Mouse (Mus musculus) adrenal gland, postnatal 36 days (tissue): ENCODE data around the gene Ddah2. TPM values are rescaled to one million over a fixed set of nuclear protein-coding genes. Genes with fewer than 3 reads are reported as not detected.

Source experiments
- DNase-seq, 2 experiments: peaks; one replicate each; pipeline ENCODE4 v3.0.0; 2021; ENCODE audit warnings: mixed read lengths in 1 of 2
- total RNA-seq, 2 experiments: library from RNA; stranded (reverse); gene quantifications; 2 replicates each; pipeline ENCODE4 v1.2.3; 2021

Gene Ddah2
- total RNA-seq, 2 experiments from 2014 or later, result 16.1 to 18.2 TPM

DNA sequence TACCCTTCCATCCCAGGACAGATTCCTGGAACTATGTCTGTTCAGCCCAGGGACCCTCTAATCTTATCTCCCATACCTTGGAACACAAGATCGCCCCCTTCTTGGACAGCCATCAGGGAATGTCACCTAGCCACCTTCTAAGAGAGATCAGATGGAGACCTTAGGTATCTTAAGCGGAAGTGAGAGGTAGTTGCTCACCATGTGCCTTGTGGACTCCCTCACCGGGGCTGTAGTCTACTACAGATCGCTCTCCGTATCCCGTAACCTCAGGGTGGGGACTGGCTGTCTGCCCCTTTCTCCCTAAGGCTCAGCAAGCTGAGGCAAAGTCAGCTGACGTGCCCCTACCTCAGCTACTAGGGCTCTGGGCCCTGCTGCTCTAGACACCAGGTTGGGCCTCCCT lies 45.2 kb downstream of the Ddah2 start:
- DNase-seq, result no peak

DNA sequence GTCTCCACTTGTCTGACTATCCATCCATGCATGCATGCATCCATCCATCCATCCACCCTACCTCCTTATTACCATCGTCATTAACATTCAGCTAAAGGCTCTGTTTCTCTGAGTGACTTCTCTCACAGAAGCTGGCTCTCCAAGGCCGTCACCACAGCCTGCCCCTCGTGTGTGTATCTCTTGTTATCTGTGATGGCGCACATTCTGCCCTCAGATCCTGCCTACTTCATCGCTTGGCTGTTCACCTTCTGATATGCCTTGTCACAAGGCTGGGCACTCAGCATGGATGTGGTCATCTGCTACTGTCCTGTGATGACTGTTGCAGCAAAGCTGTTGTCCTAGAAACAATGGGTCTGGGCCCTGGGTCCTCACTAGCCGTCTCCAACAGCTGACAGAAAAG lies 45.9 kb downstream of the Ddah2 start:
- DNase-seq, result no peak

DNA sequence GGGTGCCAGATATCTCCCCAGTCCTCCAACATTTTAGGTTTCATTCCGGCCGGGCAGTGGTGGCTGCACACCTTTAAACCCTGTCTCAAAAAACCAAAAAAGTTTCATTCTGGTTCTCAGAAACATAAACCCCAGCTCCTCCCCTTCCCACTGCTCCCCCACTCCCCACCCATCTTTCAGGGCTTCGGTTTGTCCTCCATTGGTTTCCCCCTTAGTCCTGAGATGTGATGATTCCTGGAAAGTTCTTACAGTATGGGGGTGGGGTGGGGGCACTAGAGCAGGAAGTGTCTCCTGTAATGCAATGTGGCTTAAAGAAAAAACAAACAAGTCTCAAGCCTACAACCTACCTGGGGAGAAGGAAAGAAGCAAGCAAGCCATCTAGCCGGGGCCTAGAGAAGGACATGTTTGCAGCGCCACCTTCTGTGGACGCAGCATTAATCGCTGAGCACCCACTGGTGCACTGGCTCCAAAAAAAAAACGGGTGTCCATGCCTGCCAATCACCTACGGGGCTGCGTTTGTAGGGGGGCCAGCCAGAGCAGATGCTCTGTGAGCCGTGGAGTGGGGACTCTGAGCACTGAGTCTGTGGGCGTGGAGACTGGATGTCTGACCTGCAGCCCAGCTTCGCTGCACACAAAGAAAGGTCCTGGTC lies 47.0 kb downstream of the Ddah2 start:
- DNase-seq, result peak; percentile 27 to 48

DNA sequence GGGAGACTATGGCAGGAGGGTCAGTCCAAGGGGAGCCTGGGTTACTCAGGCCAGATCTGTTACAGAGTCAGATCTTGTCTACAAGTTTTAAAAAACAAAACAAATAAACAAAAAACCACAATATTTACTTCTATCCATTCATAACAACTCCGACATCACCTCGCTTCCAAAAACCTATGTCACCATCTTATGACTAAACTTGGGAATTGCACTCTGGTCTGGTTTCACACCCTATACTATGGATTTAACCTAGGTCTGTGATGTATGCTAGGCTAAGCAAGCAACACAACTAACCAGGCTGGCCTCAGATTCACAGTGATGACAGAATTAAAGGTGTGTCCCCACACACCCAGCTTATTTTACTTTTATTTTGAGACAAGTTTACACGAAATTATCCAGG lies 47.7 kb downstream of the Ddah2 start:
- no peak for DNase-seq

DNA sequence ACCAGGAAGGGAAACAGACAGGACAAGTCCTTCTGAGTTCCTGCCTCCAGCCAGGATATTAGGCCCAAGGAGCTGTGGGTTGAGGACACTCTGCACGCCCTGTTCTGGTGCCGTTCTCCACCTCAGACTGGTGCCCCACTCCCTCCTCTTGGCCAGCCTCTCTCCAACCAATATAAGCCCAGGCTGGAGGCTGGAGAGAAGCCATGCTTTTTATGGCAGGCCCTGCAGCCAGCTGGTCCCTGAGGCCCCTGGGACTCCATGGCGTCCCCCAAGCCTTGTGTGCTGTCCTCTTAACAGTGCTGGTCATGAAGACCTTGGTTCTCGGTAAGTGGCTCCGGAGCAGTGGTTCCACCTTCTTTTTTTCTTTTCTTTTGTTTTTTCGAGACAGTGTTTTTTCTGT lies 49.3 kb downstream of the Ddah2 start, which contains the start of gene Ly6g5c:
Ly6g5c (plus strand) TSS at position 183 of the 400 bp plus-strand sequence.
- DNase-seq, result no peak

Other genes with a start within 250 kb of the Ddah2 start
- gene Stk19, start 222.1 kb upstream of the Ddah2 start, total RNA-seq, result 10 to 100 TPM; 35.8 to 57.5 TPM
- 10 to 100 TPM; 66.9 to 67.3 TPM for gene Dxo, start 222.0 kb upstream of the Ddah2 start, total RNA-seq
- 10 to 100 TPM; 59.5 to 59.9 TPM for gene Skiv2l, start 208.8 kb upstream of the Ddah2 start, total RNA-seq
- 10 to 100 TPM; 52.6 to 53.4 TPM for gene Nelfe, start 208.6 kb upstream of the Ddah2 start, total RNA-seq
- gene Cfb, start 196.5 kb upstream of the Ddah2 start, total RNA-seq, result 10 to 100 TPM; 11.4 to 20.9 TPM
- 10 to 100 TPM; 10.4 to 17.4 TPM for gene Zbtb12, start 179.6 kb upstream of the Ddah2 start, total RNA-seq
- not detected for gene Gm20547, start 177.0 kb upstream of the Ddah2 start, total RNA-seq
- gene C2, start 160.8 kb upstream of the Ddah2 start, total RNA-seq, result 100 to 1,000 TPM in 1 of 2 experiments, 10 to 100 TPM in 1; 85.2 to 119 TPM
- 100 to 1,000 TPM; 124 to 143 TPM for gene Ehmt2, start 160.6 kb upstream of the Ddah2 start, total RNA-seq
- gene Slc44a4, start 144.6 kb upstream of the Ddah2 start, total RNA-seq, result 1 to 10 TPM in 1 of 2 experiments, under 1 TPM in 1; 0.83 to 1.7 TPM
- 10 to 100 TPM; 25.4 to 27.4 TPM for gene Neu1, start 127.8 kb upstream of the Ddah2 start, total RNA-seq
- 100 to 1,000 TPM in 1 of 2 experiments, 10 to 100 TPM in 1; 80.1 to 206 TPM for gene Hspa1b, start 99.8 kb upstream of the Ddah2 start, total RNA-seq
- gene Gm20481, start 89.1 kb upstream of the Ddah2 start, total RNA-seq, result not detected
- 10 to 100 TPM; 36.0 to 86.1 TPM for gene Hspa1a, start 86.9 kb upstream of the Ddah2 start, total RNA-seq
- gene Hspa1l, start 86.3 kb upstream of the Ddah2 start, total RNA-seq, result under 1 TPM; 0.20 to 0.36 TPM
- gene Lsm2, start 77.2 kb upstream of the Ddah2 start, total RNA-seq, result 10 to 100 TPM; 35.2 to 35.5 TPM
- 10 to 100 TPM; 61.5 to 62.9 TPM for gene Vars, start 58.0 kb upstream of the Ddah2 start, total RNA-seq
- gene Vwa7, start 42.5 kb upstream of the Ddah2 start, total RNA-seq, result under 1 TPM; 0.53 to 0.59 TPM
- 1 to 10 TPM in 1 of 2 experiments, under 1 TPM in 1; 0.82 to 1.3 TPM for gene Sapcd1, start 31.0 kb upstream of the Ddah2 start, total RNA-seq
- 1 to 10 TPM in 1 of 2 experiments, under 1 TPM in 1; 0.95 to 1.6 TPM for gene Msh5, start 12.3 kb upstream of the Ddah2 start, total RNA-seq
- 100 to 1,000 TPM in 1 of 2 experiments, 10 to 100 TPM in 1; 83.6 to 109 TPM for gene Clic1, start 9.1 kb upstream of the Ddah2 start, total RNA-seq
- gene Ly6g6c, start 6.4 kb downstream of the Ddah2 start, total RNA-seq, result under 1 TPM in 1 of 2 experiments, not detected in 1; 0.56 TPM
- not detected for gene Mpig6b, start 7.1 kb downstream of the Ddah2 start, total RNA-seq
- gene Ly6g6e, start 17.9 kb downstream of the Ddah2 start, total RNA-seq, result under 1 TPM in 1 of 2 experiments, not detected in 1; 0.50 TPM
- gene Ly6g6d, start 19.0 kb downstream of the Ddah2 start, total RNA-seq, result under 1 TPM in 1 of 2 experiments, not detected in 1; 0.43 TPM
- not detected for gene Ly6g6f, start 26.6 kb downstream of the Ddah2 start, total RNA-seq
- gene Abhd16a, start 30.2 kb downstream of the Ddah2 start, total RNA-seq, result 10 to 100 TPM; 73.9 to 89.4 TPM
- not detected for gene Ly6g5c, start 49.2 kb downstream of the Ddah2 start, total RNA-seq
- gene Ly6g5b, start 56.4 kb downstream of the Ddah2 start, total RNA-seq, result under 1 TPM; 0.26 to 0.43 TPM
- gene Gpank1, start 62.4 kb downstream of the Ddah2 start, total RNA-seq, result 10 to 100 TPM; 11.1 to 12.1 TPM
- gene Csnk2b, start 63.0 kb downstream of the Ddah2 start, total RNA-seq, result 100 to 1,000 TPM; 207 to 209 TPM
- gene D17H6S53E, start 67.3 kb downstream of the Ddah2 start, total RNA-seq, result 10 to 100 TPM; 25.0 to 29.5 TPM
- not detected for gene Apom, start 73.0 kb downstream of the Ddah2 start, total RNA-seq
- gene Bag6, start 76.1 kb downstream of the Ddah2 start, total RNA-seq, result 100 to 1,000 TPM; 372 to 389 TPM
- gene Prrc2a, start 105.9 kb downstream of the Ddah2 start, total RNA-seq, result 100 to 1,000 TPM; 212 to 261 TPM
- gene Aif1, start 117.0 kb downstream of the Ddah2 start, total RNA-seq, result 1 to 10 TPM; 3.8 to 4.4 TPM
- gene Lst1, start 129.4 kb downstream of the Ddah2 start, total RNA-seq, result 1 to 10 TPM; 4.4 to 4.8 TPM
- 1 to 10 TPM in 1 of 2 experiments, under 1 TPM in 1; 0.89 to 6.6 TPM for gene Ltb, start 135.4 kb downstream of the Ddah2 start, total RNA-seq
- under 1 TPM; 0.23 to 0.36 TPM for gene Tnf, start 143.0 kb downstream of the Ddah2 start, total RNA-seq
- under 1 TPM; 0.36 to 0.40 TPM for gene Lta, start 146.3 kb downstream of the Ddah2 start, total RNA-seq
- not detected for gene Gm16181, start 161.8 kb downstream of the Ddah2 start, total RNA-seq
- 1 to 10 TPM; 4.8 to 6.7 TPM for gene Atp6v1g2, start 174.6 kb downstream of the Ddah2 start, total RNA-seq
- gene Nfkbil1, start 176.8 kb downstream of the Ddah2 start, total RNA-seq, result 10 to 100 TPM; 15.5 to 20.1 TPM
- 100 to 1,000 TPM; 199 to 225 TPM for gene Ddx39b, start 182.7 kb downstream of the Ddah2 start, total RNA-seq
- 100 to 1,000 TPM; 170 to 266 TPM for gene H2-D1, start 203.7 kb downstream of the Ddah2 start, total RNA-seq